Mouse (Mus musculus) adipocyte (in vitro differentiated cells): ENCODE data around the gene Commd1.

ENCODE experiments used
- DNase-seq: peaks from one replicate; pipeline ENCODE4 v3.0.0-alpha.2; 2016; ENCODE audit warnings: low spot score

Commd1 gene

GRCm38 (mm10) chr11:22886991-22887390 is 95.2 kb downstream of the Commd1 start:
- DNase-seq: peak; percentile 43

DNA sequence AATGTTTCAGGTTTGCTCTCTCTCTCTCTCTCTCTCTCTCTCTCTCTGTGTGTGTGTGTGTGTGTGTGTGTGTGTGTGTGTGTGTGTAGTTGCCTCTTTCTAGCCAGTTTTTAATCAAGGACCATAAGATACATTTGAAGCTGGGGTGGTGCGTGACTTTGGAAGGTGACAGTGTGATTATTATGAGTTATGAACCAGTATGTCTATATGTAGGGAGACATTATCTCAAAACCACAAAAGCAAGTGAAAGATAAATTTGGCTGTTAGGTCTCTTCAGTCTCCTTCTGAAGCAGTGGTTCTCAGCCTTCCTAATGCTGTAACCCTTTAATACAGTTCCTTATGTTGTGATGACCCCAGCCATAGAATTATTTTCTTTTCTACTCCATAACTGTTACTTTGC is 96.8 kb downstream of the Commd1 start:
- DNase-seq: no peak

- no peak for DNase-seq
These were observed 98.5 kb downstream of the Commd1 start for GRCm38 (mm10) chr11:22883676-22884075.

DNA sequence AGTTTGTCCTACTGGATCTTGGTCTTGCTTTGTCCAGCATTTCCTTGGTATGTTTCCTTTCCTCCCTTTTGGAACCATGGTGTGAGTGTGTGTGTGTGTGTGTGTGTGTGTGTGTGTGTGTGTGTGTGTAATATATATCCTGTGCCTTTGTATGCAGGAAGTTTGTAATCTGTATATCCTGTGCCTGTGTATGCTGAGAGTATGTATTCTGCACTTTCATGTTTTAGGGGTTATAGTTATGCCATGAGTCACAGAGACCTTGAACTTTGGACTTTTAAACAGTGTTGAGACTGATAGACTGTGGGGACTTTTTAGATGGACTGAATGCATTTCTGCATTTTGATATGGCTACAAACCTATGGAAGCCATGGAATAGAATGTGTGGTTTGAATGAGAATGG is 99.3 kb downstream of the Commd1 start:
- DNase-seq: no peak

- DNase-seq: no peak
These were observed 101.6 kb downstream of the Commd1 start for GRCm38 (mm10) chr11:22880383-22881172.

GRCm38 (mm10) chr11:22879645-22880044 is 102.5 kb downstream of the Commd1 start:
- DNase-seq: no peak

DNA sequence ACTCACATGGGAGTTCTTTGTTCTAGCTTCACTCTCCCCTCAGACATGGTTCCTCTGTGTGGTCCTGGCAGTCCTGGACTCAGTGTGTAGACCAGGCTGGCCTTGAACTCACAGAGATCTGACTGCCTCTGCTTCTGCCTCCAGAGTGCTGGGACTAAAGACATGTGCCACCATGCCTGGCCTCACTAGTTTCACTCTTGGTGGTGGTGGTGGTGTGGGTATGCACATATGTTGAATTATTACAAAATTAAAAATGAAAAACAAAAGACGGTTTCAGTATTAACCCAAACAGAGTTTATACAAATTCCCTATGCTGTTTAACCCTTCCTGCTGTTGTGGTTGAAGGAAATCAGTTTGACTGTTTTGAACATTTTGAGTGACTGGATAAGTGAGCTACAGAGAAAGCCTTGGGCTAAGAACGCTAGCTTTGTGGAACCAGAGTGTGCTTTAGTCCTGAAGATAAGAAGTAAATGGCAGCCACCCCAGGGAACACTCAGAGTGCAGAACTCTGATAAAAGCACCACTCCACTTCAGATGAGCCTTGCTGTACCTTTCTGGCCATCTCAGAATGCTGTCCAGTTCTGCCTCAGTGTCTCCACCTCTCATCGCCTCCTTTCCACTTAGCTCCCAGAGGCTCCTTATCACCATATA is 105.4 kb downstream of the Commd1 start:
- no peak for DNase-seq

- no peak for DNase-seq
These were observed 106.9 kb downstream of the Commd1 start for GRCm38 (mm10) chr11:22875279-22875678.

- no peak for DNase-seq
These were observed 107.4 kb downstream of the Commd1 start for GRCm38 (mm10) chr11:22874747-22875146.

DNA sequence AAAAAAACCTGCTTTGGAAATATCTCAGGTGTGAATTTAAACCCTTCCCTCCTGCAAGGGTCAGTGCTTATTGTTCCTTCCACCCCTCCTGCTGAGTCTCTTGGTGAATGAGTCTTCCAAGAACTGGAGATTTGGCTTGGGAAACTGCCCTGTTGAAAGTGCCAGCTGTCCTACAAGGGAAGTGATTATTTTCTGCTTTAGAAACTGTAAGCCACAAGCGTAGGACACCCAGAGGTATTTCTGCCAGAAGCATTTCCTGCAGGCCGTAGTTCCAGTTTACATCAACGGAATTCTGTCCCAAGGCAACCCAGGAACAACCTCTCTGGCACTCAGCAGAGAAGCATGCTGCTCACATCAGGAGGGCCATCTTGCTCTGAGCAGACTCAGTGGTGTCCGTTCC is 108.8 kb downstream of the Commd1 start:
- DNase-seq: peak; percentile 81

- no peak for DNase-seq
These were observed 109.9 kb downstream of the Commd1 start for GRCm38 (mm10) chr11:22872307-22872680.

DNA sequence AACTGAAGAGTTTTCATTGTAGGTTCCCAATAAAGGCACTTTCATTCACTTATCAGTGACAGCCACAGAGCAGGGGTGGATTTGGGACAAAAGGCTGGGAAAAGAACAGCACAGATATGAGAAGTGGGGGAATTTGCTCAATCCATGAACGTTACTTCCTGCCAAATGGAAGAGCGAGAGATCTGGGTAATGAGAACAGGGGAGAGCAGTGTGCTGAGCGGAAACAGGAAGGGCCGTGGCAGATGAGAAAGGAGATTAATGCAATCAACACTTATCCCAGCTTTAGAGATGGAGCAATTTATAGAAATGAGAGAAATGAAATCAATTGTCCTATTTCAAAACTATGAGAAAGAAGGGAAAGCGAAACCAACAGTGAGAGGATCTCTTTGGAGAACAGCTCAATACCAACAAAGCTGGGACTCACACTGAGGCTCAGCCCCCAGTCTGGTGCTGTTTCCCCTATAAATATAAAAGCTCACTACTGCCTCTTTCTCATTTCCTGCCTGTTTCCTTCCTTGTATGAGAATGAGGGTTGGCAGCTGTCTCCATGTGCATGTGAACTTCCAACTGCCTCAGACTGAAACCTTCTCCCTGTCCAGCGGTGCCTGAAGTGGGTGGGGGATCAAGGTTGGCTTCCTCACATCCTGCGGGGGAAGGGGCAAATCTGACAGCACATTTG is 110.4 kb downstream of the Commd1 start:
- peak; percentile 56 for DNase-seq

GRCm38 (mm10) chr11:22868582-22868981 is 113.6 kb downstream of the Commd1 start:
- no peak for DNase-seq

DNA sequence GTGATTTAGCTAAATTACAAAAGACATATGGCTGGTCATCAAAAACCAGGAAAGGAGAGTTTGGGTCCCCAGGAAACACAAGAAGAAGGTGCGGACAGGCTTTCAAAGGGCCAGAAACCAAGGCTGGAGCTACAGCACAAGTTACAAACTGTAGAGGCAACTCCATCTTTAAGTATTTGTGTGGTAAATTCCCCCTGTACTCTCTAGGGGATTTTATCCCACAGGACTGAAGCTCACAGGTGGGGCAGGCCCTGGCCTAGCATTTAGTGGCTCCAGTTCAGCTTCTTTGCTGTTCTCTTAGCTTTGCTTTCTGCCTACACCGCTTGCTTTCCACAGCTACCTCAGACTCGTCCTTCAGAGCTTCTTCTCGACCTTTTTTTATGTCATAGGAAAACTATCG is 114.5 kb downstream of the Commd1 start:
- no peak for DNase-seq

- no peak for DNase-seq
These were observed 116.4 kb downstream of the Commd1 start for GRCm38 (mm10) chr11:22865635-22866246.

DNA sequence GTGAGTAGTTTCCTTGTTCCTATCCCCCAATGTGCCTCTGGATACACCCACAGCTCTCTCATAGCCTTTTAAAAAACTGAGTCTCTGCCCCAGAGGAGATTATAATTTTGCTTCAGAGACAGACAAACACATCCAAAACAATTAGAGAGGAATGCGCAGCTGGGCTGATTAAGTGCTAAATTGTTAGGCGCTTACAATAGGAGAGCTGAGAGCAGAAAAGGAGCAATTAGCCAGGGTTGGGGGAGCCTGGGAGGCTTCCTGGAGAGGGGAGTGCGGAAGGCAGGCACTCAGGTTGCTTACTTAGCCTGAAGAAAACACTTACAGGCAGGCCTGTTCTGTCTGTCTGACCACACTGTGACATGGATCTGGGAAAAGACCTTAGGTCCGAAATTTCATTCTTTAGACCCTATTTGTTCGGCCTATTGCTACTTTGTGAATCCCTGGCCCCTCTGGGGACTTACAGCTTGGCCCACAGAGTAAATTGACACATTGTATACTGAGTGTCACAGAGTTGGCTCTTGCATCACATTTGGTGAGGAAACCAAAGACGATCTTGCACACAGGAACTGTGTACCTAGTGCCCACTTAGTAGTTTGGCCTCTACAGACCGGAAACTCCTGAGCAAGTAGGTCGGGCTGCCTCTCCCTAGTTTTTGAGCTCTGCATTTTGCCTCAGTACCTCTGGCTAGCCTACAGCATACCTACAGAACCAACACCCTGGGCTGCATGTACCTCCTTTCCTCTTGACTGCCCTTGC is 117.7 kb downstream of the Commd1 start:
- DNase-seq: peak; percentile 46

DNA sequence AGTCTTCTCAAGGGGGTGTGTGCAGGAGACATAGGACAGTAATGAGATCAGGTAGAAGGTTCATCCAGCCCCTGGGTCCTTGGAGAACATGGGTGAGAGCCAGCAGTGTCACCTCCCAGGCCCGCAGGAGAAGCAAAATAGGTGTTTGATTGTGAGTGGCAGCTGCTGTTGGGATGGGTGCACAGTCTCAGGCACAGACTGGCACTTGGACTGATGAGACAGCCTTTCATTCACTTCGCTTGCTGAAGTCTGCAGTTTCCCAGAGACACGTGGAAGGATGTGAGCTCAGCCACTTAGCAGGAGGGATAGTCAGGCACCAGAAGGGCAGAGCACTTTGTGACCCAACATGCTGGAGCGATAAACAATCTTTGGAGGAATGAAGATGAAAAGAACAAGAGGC is 118.6 kb downstream of the Commd1 start:
- no peak for DNase-seq

DNA sequence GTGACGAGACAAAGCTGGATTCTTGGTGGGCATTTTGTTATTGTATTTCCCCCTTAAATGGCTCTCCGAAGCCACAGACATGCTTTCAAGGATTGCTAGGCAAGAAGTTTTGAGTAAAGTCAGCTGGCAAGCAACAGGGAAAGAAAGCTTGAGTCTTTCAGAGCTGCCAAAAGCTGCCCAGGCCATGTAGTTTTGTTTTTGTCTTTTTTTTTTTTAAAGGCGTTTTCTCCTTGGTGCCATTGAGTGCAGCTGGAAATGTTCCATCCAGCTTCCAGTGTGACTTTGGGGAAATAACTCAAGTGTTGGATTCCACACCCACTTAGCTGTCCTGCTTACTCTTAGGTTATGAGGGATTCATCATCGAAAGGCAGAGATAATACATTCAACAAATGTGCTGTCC is 120.9 kb downstream of the Commd1 start:
- DNase-seq: peak; percentile 85

DNA sequence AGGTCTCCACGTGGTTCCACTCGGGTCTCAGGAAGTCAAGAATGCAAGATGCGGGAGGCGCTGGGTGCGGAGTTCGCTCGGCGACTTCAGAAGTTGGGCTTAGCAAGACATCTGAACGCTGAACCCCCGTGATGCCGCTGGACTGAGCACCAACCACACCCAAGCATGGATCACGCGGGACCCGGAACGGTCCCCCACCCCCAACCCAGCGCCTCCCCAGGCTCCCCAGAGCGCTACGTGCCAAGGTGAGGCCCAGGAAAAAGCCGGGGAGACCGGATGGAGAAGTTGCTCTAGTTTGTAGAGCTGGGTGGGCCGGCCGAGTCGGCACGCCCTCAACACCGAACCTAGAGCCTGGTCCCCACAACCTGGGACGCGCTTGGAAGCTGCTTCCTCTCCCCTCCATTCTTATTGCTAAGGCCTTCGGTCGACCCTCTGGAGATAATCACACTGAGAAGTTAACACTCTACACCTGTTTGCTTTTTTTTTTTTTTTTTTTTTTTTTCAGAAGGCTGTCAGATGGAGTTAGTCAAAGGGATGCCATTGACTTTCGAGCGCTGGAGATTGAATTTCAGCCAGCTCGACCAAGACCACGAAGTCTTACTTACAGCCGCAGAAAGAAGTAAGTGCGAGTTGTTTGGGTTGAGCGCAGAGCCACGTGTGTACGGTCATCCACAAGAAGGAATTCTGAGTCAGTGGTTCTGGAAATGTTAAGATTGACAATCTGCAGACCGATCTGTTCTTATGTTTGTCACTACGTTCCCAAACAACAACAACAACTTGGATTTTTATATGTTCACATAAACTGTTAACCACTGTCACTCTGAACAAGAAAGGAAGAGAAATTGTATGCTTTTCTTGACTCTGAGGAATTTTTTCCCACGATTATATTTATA is 121.6 kb downstream of the Commd1 start, which contains the start of gene B3gnt2:
B3gnt2 (minus strand) TSS at position 627 of the 893 bp plus-strand sequence.
- DNase-seq: no peak

- peak; percentile 87 for DNase-seq
These were observed 122.4 kb downstream of the Commd1 start for GRCm38 (mm10) chr11:22859633-22860334.
